Mouse (Mus musculus) heart, embryonic 16.5 days (tissue): ENCODE measurements around the gene Tbk1. TPM values are rescaled to one million over a fixed set of nuclear protein-coding genes. Genes with fewer than 3 reads are reported as not detected.

Experiments
- ATAC-seq: fragments of 200-750 bp; cut with Nextera tagmentation; replicated peaks from 2 replicates; pipeline ENCODE4 v1.8.0; 2017; ENCODE audit warnings: moderate number of reproducible peaks; ENCODE audit not compliant: insufficient read depth, low FRiP score; ENCODE audit errors: extremely low read depth
- H3K27ac ChIP-seq: fragments of 300-500 bp; sonication (generic); 2 replicates; pipeline ENCODE4 v1.5.1; 2014; ENCODE audit warnings: mild to moderate bottlenecking, low read length, control low read depth, moderate library complexity
- H3K27me3 ChIP-seq: fragments of 300-500 bp; sonication (generic); 2 replicates; pipeline ENCODE4 v1.6.1; 2014; ENCODE audit warnings: low read length, mixed read lengths; ENCODE audit not compliant: control insufficient read depth, insufficient read depth
- H3K36me3 ChIP-seq: fragments of 300-500 bp; sonication (generic); 2 replicates; pipeline ENCODE4 v1.6.1; 2014; ENCODE audit not compliant: control insufficient read depth, insufficient read depth
- H3K4me1 ChIP-seq: fragments of 300-500 bp; sonication (generic); 2 replicates; pipeline ENCODE4 v1.6.1; 2014; ENCODE audit warnings: low read length, mixed read lengths; ENCODE audit not compliant: control insufficient read depth, insufficient read depth
- H3K4me2 ChIP-seq: fragments of 300-500 bp; sonication (generic); 2 replicates; pipeline ENCODE4 v1.6.1; 2014; ENCODE audit warnings: low read depth, mild to moderate bottlenecking, control low read depth, low read length
- H3K4me3 ChIP-seq: fragments of 300-500 bp; sonication (generic); 2 replicates; pipeline ENCODE4 v1.5.1; 2014; ENCODE audit warnings: mild to moderate bottlenecking, control low read depth, low read length
- H3K9ac ChIP-seq: fragments of 300-500 bp; sonication (generic); 2 replicates; pipeline ENCODE4 v1.6.1; 2014; ENCODE audit warnings: low read length, control low read depth
- H3K9me3 ChIP-seq: fragments of 300-500 bp; sonication (generic); replicated peaks from 2 replicates; pipeline ENCODE4 v1.6.1; 2016; ENCODE audit warnings: low read length; ENCODE audit not compliant: control insufficient read depth
- WGBS: fragments of 180-500 bp; shearing (Covaris S2); extraction: QIAGEN DNeasy Blood & Tissue Kit; methylation state at CpG from one replicate; pipeline ENCODE4 v1.1.7; 2014; 5-methylcytosine and 5-hydroxymethylcytosine counted together
- polyA plus RNA-seq: library from polyadenylated mRNA; unstranded; fragments of >200 nt; fragmentation: Nextera tagmentation; extraction: Ambion mirVana; gene quantifications from 2 replicates; pipeline ENCODE4 v1.2.1, GENCODE M21; 2015

The Tbk1 gene
- polyA plus RNA-seq, 1 experiment from 2014 or later, result 27.9 TPM

GRCm38 (mm10) chr10:121623670-121624069 lies 37.1 kb upstream of the Tbk1 start:
- Histone ChIP-seq H3K9ac (no peak overlapping the region), H3K4me1 (peaks cover 18% of the 10 kb centered on the region), H3K4me3 (no peak overlapping the region), H3K9me3 (no peaks in the 10 kb centered on the region), H3K36me3 (peaks cover 18% of the 10 kb centered on the region), H3K27me3 (no peaks in the 10 kb centered on the region), H3K4me2 (no peak overlapping the region), H3K27ac (no peak overlapping the region)
- ATAC-seq, result no peak
- 75% methylated on average over 7 of the region's 7 CpGs for WGBS

DNA sequence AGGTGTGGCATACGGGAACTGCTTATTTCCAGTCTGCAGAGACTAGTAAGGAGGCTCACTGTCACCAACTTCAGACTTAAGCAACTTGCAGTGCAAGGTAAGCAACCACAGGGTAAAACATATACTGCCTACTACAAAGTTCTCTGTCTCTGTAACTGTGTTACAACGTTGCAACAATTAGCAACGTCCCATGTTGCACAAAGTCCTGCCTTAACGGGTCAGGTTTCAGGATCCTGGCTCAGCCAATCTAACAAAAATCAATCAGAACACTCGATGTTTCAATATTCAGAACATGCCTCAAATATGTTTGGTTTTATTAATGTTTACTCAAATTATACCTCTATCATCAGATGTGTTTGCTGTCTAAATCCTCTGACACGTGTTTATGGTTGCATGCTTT lies 35.8 kb upstream of the Tbk1 start:
- Histone ChIP-seq H3K27me3 (no peaks in the 10 kb centered on the region), H3K4me2 (no peak overlapping the region), H3K36me3 (peaks cover 28% of the 10 kb centered on the region), H3K27ac (no peak overlapping the region), H3K4me3 (no peak overlapping the region), H3K4me1 (peaks cover 18% of the 10 kb centered on the region), H3K9ac (no peak overlapping the region), H3K9me3 (no peaks in the 10 kb centered on the region)
- 86% methylated on average over 6 of the region's 6 CpGs for WGBS
- no peak for ATAC-seq

DNA sequence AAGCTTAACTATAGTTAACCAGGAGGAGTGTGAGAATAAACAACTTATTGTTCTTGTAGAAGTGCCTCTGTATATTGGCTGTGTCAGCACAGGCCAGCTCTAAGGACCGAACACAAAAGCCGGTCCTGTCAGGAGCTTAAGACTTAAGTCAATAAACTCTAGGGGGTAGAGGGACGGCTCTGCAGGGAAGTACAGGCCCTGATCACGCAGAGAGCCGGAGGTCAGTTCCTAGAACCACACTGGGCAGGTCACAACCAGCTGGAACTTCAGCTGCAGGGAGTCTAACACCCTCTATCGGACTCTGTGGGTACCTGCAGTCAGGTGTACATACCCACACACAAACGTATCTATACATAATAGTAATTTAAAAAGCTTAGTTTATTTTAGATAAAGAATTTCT lies 29.3 kb upstream of the Tbk1 start:
- 79% methylated on average over 7 of the region's 7 CpGs for WGBS
- Histone ChIP-seq H3K4me3 (no peak overlapping the region), H3K9me3 (no peaks in the 10 kb centered on the region), H3K27ac (no peak overlapping the region), H3K27me3 (no peaks in the 10 kb centered on the region), H3K9ac (no peak overlapping the region), H3K36me3 (peaks cover 60% of the 10 kb centered on the region), H3K4me1 (no peaks in the 10 kb centered on the region), H3K4me2 (no peak overlapping the region)
- ATAC-seq, result no peak

GRCm38 (mm10) chr10:121615146-121615870 lies 28.7 kb upstream of the Tbk1 start:
- Histone ChIP-seq H3K4me3 (no peak overlapping the region), H3K9me3 (no peaks in the 10 kb centered on the region), H3K4me1 (no peaks in the 10 kb centered on the region), H3K36me3 (peaks cover 63% of the 10 kb centered on the region), H3K27ac (no peak overlapping the region), H3K9ac (no peak overlapping the region), H3K27me3 (no peaks in the 10 kb centered on the region), H3K4me2 (no peak overlapping the region)
- ATAC-seq, result no peak
- 91% methylated on average over 13 of the region's 13 CpGs for WGBS

DNA sequence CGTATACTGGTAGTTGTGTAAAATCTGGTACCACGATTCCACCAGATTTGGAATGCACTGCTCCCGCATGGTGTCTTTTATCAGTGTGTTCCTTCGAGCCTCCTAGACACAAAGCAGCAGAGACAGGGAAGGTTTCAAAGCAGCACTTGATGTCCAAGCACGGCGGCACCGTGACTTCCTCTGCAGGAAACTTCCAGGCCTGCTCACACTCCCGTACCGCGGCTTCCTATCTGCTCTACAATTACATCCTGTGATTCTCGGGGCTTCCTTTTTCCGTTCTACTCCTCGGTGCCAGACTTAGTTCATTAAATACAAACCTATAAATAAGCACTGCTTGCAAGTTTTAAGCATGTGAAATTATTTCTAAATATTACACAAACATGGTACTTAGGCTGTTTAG lies 27.0 kb upstream of the Tbk1 start:
- Histone ChIP-seq H3K4me2 (no peak overlapping the region), H3K27me3 (no peaks in the 10 kb centered on the region), H3K4me3 (no peak overlapping the region), H3K27ac (peak overlapping the region; percentile 66), H3K4me1 (no peaks in the 10 kb centered on the region), H3K9ac (no peak overlapping the region), H3K9me3 (no peaks in the 10 kb centered on the region), H3K36me3 (peaks cover 72% of the 10 kb centered on the region)
- ATAC-seq, result peak; percentile 79
- 61% methylated on average over 13 of the region's 13 CpGs for WGBS

DNA sequence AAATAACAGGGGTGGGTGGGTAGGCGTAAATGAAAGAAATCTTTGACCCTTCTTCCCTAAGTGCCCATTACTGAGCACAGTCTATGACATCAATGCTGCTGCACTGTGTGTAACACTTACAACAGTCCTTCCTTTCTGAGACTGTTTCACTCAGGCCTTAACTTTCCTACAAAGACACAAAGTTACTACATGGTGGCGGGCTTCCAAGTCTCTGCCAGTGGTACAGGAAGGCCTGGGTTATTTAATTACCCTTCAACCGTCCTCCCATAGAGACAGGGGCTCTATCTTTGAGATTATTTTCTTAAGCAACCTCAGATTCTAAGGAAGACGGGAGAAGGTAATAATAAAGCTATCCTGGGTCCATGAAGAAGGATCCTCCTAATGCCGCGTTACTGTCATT lies 25.9 kb upstream of the Tbk1 start:
- no peaks in the 10 kb centered on the region for H3K27me3 ChIP-seq
- 79% methylated on average over 6 of the region's 6 CpGs for WGBS
- H3K4me1 ChIP-seq, result no peaks in the 10 kb centered on the region
- H3K9me3 ChIP-seq, result no peaks in the 10 kb centered on the region
- H3K27ac ChIP-seq, result no peak overlapping the region
- no peak overlapping the region for H3K9ac ChIP-seq
- H3K36me3 ChIP-seq, result peaks cover 71% of the 10 kb centered on the region
- no peak overlapping the region for H3K4me3 ChIP-seq
- H3K4me2 ChIP-seq, result no peak overlapping the region
- ATAC-seq, result no peak

- Histone ChIP-seq H3K9me3 (no peaks in the 10 kb centered on the region), H3K4me1 (no peaks in the 10 kb centered on the region), H3K4me2 (no peak overlapping the region), H3K9ac (no peak overlapping the region), H3K36me3 (peaks cover 71% of the 10 kb centered on the region), H3K27ac (no peak overlapping the region), H3K27me3 (no peaks in the 10 kb centered on the region), H3K4me3 (no peak overlapping the region)
- WGBS, result 86% methylated on average over 9 of the region's 10 CpGs
- no peak for ATAC-seq
Measured at GRCm38 (mm10) chr10:121611587-121611986, 25.0 kb upstream of the Tbk1 start.

DNA sequence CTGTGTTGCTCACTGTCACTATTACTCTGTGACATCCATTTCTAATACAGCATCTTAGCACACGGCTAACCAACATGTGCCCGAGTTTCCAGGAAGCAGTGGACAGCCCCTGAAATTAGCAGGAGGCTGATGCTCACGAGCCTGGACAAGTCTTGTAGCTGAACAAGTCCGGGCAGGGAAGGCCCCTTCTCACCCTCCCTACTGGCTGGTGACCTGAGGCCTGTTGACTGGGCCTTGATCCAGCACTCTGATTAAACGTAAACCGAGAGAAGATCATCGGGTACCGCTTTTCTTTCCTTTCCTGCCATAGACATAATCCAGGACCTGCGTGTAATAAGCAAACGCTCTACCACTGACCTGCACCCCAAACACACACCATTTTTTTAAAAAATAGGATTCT lies 21.6 kb upstream of the Tbk1 start:
- no peak for ATAC-seq
- Histone ChIP-seq H3K9ac (no peak overlapping the region), H3K36me3 (peaks cover 75% of the 10 kb centered on the region), H3K4me1 (no peaks in the 10 kb centered on the region), H3K9me3 (no peaks in the 10 kb centered on the region), H3K4me3 (no peak overlapping the region), H3K27me3 (no peaks in the 10 kb centered on the region), H3K27ac (no peak overlapping the region), H3K4me2 (no peak overlapping the region)
- 88% methylated on average over 10 of the region's 10 CpGs for WGBS

DNA sequence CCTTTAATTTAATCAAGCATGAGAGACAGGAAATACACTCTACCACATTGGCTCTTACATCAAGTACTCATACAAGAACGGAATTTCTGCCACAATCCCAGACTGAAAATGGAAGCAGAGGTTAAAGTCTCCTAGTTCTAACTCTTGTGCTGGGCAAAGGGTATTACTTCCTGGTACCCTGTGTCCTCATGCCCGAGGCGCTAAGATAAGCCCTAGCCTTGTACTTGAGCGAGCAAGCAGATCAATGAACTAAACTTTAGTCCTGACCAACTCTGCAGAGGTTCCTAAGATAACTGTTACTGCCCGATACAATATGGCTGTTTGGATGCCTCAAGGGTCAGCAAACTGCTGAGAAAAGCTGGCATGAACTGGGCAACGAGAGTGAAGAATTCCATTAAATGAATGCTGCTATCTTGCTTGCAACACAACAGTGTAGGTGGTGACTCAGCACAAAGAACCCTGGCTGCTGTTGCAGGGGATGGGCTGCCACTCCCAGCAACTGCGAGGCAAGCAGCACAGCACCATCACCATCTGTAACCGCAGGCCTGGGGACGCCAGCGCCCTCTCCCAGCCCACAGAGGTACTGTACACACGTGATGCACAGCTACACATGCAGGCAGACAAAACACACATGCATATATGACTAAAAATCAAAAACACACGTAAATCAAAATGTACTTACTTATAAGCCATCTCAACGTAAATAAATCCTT lies 18.2 kb upstream of the Tbk1 start:
- 90% methylated on average over 13 of the region's 13 CpGs for WGBS
- H3K27ac ChIP-seq, result no peak overlapping the region
- no peak overlapping the region for H3K9ac ChIP-seq
- peaks cover 89% of the 10 kb centered on the region for H3K36me3 ChIP-seq
- H3K4me1 ChIP-seq, result no peaks in the 10 kb centered on the region
- H3K9me3 ChIP-seq, result no peaks in the 10 kb centered on the region
- no peaks in the 10 kb centered on the region for H3K27me3 ChIP-seq
- H3K4me3 ChIP-seq, result no peak overlapping the region
- no peak for ATAC-seq
- no peak overlapping the region for H3K4me2 ChIP-seq
